Mouse (Mus musculus) liver, embryonic 13.5 days (tissue): ENCODE measurements around the gene Ifna6. TPM values are rescaled to one million over a fixed set of nuclear protein-coding genes. Genes with fewer than 3 reads are reported as not detected.
"Not testable (repeated sequence)": the region's sequence is repeated elsewhere in the genome, so short reads cannot be mapped to it uniquely, and the experiment has no call there.

Source experiments
- ATAC-seq: fragments of 200-750 bp; cut with Nextera tagmentation; 2 replicates; pipeline ENCODE4 v1.8.0; 2017; ENCODE audit warnings: low read depth, mild to moderate bottlenecking, moderate number of reproducible peaks, moderate library complexity
- DNase-seq: peaks from one replicate; pipeline ENCODE4 v3.0.0; 2022
- H3K27ac ChIP-seq: fragments of 300-500 bp; sonication (generic); 2 replicates; pipeline ENCODE4 v1.5.1; 2015; ENCODE audit warnings: moderate library complexity, mild to moderate bottlenecking, inconsistent platforms
- H3K27me3 ChIP-seq: fragments of 300-500 bp; sonication (generic); 2 replicates; pipeline ENCODE4 v1.6.1; 2015; ENCODE audit warnings: mild to moderate bottlenecking, inconsistent platforms
- H3K36me3 ChIP-seq: fragments of 300-500 bp; sonication (generic); 2 replicates; pipeline ENCODE4 v1.6.1; 2015; ENCODE audit warnings: mild to moderate bottlenecking, inconsistent platforms
- H3K4me1 ChIP-seq: fragments of 300-500 bp; sonication (generic); replicated peaks from 2 replicates; pipeline ENCODE4 v1.6.1; 2015; ENCODE audit warnings: inconsistent platforms
- H3K4me2 ChIP-seq: fragments of 300-500 bp; sonication (generic); 2 replicates; pipeline ENCODE4 v1.6.1; 2015; ENCODE audit warnings: inconsistent platforms, mild to moderate bottlenecking, moderate library complexity
- H3K4me3 ChIP-seq: fragments of 300-500 bp; sonication (generic); replicated peaks from 2 replicates; pipeline ENCODE4 v1.5.1; 2015; ENCODE audit warnings: mild to moderate bottlenecking, inconsistent platforms
- H3K9ac ChIP-seq: fragments of 300-500 bp; sonication (generic); 2 replicates; pipeline ENCODE4 v1.6.1; 2015; ENCODE audit warnings: mild to moderate bottlenecking, inconsistent platforms
- H3K9me3 ChIP-seq: fragments of 300-500 bp; sonication (generic); replicated peaks from 2 replicates; pipeline ENCODE4 v1.6.1; 2016; ENCODE audit warnings: inconsistent platforms
- WGBS: fragments of 180-500 bp; shearing (Covaris S2); methylation state at CpG from one replicate; pipeline ENCODE4 v1.1.7; 2015; ENCODE audit not compliant: insufficient replicate concordance; 5-methylcytosine and 5-hydroxymethylcytosine counted together
- polyA plus RNA-seq: library from polyadenylated mRNA; unstranded; fragments of >200 nt; fragmentation: Nextera tagmentation; extraction: Ambion mirVana; gene quantifications from 2 replicates; pipeline ENCODE4 v1.2.1, GENCODE M21; 2015

Gene Ifna6
- polyA plus RNA-seq, 1 experiment from 2014 or later, result not detected

- not testable (repeated sequence) for H3K36me3 ChIP-seq, H3K9ac ChIP-seq, H3K4me3 ChIP-seq, H3K9me3 ChIP-seq, ATAC-seq, H3K4me1 ChIP-seq, DNase-seq, H3K27ac ChIP-seq
- peaks cover 11% of the 10 kb centered on the region; the same call in 1 of the 2 replicates for H3K27me3 ChIP-seq
- no CpG with 5 or more reads among the region's 29 CpGs for WGBS
- peak within 1 kb of the TSS; percentile 30; the same call in 1 of the 2 replicates for H3K4me2 ChIP-seq
Measured at GRCm38 (mm10) chr4:88802954-88803353, 24.3 kb upstream of the Ifna6 start, which contains the start of gene Gm13287. TSS of gene Gm13287 (plus strand) at chr4:88803254.

- ATAC-seq, H3K9ac ChIP-seq, H3K9me3 ChIP-seq, H3K4me3 ChIP-seq, H3K4me1 ChIP-seq, DNase-seq, H3K27ac ChIP-seq, H3K36me3 ChIP-seq: not testable (repeated sequence)
- Histone ChIP-seq H3K4me2 (peak within 1 kb of the TSS; percentile 42; the same call in 1 of the 2 replicates), H3K27me3 (peaks cover 12% of the 10 kb centered on the region; the same call in 1 of the 2 replicates)
- WGBS, result no CpG with 5 or more reads among the region's 8 CpGs
Measured at GRCm38 (mm10) chr4:88805231-88805630, 22.0 kb upstream of the Ifna6 start, which contains the start of gene Gm13288. TSS of gene Gm13288 (plus strand) at chr4:88805531.

GRCm38 (mm10) chr4:88805761-88806160 is 21.5 kb upstream of the Ifna6 start:
- H3K4me1 ChIP-seq, ATAC-seq, H3K9me3 ChIP-seq, H3K36me3 ChIP-seq, H3K4me3 ChIP-seq, DNase-seq, H3K9ac ChIP-seq, H3K27ac ChIP-seq: not testable (repeated sequence)
- Histone ChIP-seq H3K4me2 (peak overlapping the region; percentile 42; the same call in 1 of the 2 replicates), H3K27me3 (peaks cover 12% of the 10 kb centered on the region; the same call in 1 of the 2 replicates)
- 0% methylated on average over 9 of the region's 34 CpGs for WGBS

- no peak within 1 kb of the TSS for H3K4me3 ChIP-seq
- H3K4me2 ChIP-seq, result no peak within 1 kb of the TSS
- no peaks in the 10 kb centered on the region for H3K9me3 ChIP-seq
- DNase-seq, result no peak
- H3K9ac ChIP-seq, result no peak within 1 kb of the TSS
- WGBS, result 35% methylated on average over 3 of the region's 3 CpGs
- 0 out of 2 replicates have a peak, but pooled peaks cover 4% of the 10 kb centered on the region for H3K27me3 ChIP-seq
- H3K27ac ChIP-seq, result no peak within 1 kb of the TSS
- ATAC-seq, result no peak
- H3K4me1 ChIP-seq, result no peaks in the 10 kb centered on the region
- H3K36me3 ChIP-seq, result no peaks in the 10 kb centered on the region
Measured at GRCm38 (mm10) chr4:88815928-88816327, 11.3 kb upstream of the Ifna6 start, which contains the start of gene Ifna7. TSS of gene Ifna7 (plus strand) at chr4:88816228.

- Histone ChIP-seq H3K9me3 (no peaks in the 10 kb centered on the region), H3K4me2 (no peak within 1 kb of the TSS), H3K4me1 (no peaks in the 10 kb centered on the region), H3K4me3 (no peak within 1 kb of the TSS), H3K9ac (no peak within 1 kb of the TSS), H3K27ac (no peak within 1 kb of the TSS), H3K36me3 (no peaks in the 10 kb centered on the region), H3K27me3 (0 out of 2 replicates have a peak, but pooled peaks cover 4% of the 10 kb centered on the region)
- 52% methylated on average over 1 of the region's 1 CpGs for WGBS
- ATAC-seq (no peak), DNase-seq (no peak)
Measured at GRCm38 (mm10) chr4:88819659-88820058, 7.6 kb upstream of the Ifna6 start, which contains the start of gene Ifna11. TSS of gene Ifna11 (plus strand) at chr4:88819959.

- no peak for DNase-seq
- Histone ChIP-seq H3K9me3 (no peaks in the 10 kb centered on the region), H3K4me3 (no peak overlapping the region), H3K4me1 (no peaks in the 10 kb centered on the region), H3K9ac (no peak overlapping the region), H3K4me2 (no peak overlapping the region), H3K27me3 (no peaks in the 10 kb centered on the region), H3K27ac (no peak overlapping the region), H3K36me3 (no peaks in the 10 kb centered on the region)
- ATAC-seq, result no peak
- 19% methylated on average over 4 of the region's 4 CpGs for WGBS
Measured at GRCm38 (mm10) chr4:88822995-88823394, 4.2 kb upstream of the Ifna6 start.

- no peak for DNase-seq
- H3K4me2 ChIP-seq, result no peak overlapping the region
- no peaks in the 10 kb centered on the region for H3K36me3 ChIP-seq
- no peaks in the 10 kb centered on the region for H3K27me3 ChIP-seq
- no peak overlapping the region for H3K9ac ChIP-seq
- H3K27ac ChIP-seq, result no peak overlapping the region
- no peak overlapping the region for H3K4me3 ChIP-seq
- 16% methylated on average over 4 of the region's 4 CpGs for WGBS
- H3K4me1 ChIP-seq, result no peaks in the 10 kb centered on the region
- no peaks in the 10 kb centered on the region for H3K9me3 ChIP-seq
- ATAC-seq, result no peak
Measured at GRCm38 (mm10) chr4:88830523-88830922, 3.3 kb downstream of the Ifna6 start.

GRCm38 (mm10) chr4:88835225-88835624 is 8.0 kb downstream of the Ifna6 start, which contains the start of gene Ifna5:
TSS of gene Ifna5 (plus strand) at chr4:88835525.
- ATAC-seq, H3K27ac ChIP-seq, H3K4me2 ChIP-seq, H3K27me3 ChIP-seq, H3K36me3 ChIP-seq, DNase-seq, H3K4me3 ChIP-seq, H3K9me3 ChIP-seq, H3K4me1 ChIP-seq, H3K9ac ChIP-seq: not testable (repeated sequence)
- 77% methylated on average over 1 of the region's 1 CpGs for WGBS

GRCm38 (mm10) chr4:88838828-88839227 is 11.6 kb downstream of the Ifna6 start:
- H3K9me3 ChIP-seq, result no peaks in the 10 kb centered on the region
- no peak overlapping the region for H3K9ac ChIP-seq
- H3K36me3 ChIP-seq, result no peaks in the 10 kb centered on the region
- no peak for ATAC-seq
- H3K27me3 ChIP-seq, result no peaks in the 10 kb centered on the region
- H3K4me2 ChIP-seq, result no peak overlapping the region
- WGBS, result 27% methylated on average over 3 of the region's 3 CpGs
- no peak for DNase-seq
- no peak overlapping the region for H3K27ac ChIP-seq
- H3K4me1 ChIP-seq, result no peaks in the 10 kb centered on the region
- H3K4me3 ChIP-seq, result no peak overlapping the region

GRCm38 (mm10) chr4:88840058-88840457 is 12.8 kb downstream of the Ifna6 start:
- Histone ChIP-seq H3K27ac (no peak overlapping the region), H3K9me3 (no peaks in the 10 kb centered on the region), H3K27me3 (no peaks in the 10 kb centered on the region), H3K4me1 (no peaks in the 10 kb centered on the region), H3K4me3 (no peak overlapping the region), H3K36me3 (no peaks in the 10 kb centered on the region), H3K9ac (no peak overlapping the region), H3K4me2 (no peak overlapping the region)
- ATAC-seq (no peak), DNase-seq (no peak)
- WGBS, result 40% methylated on average over 3 of the region's 3 CpGs

GRCm38 (mm10) chr4:88841438-88841911 is 14.3 kb downstream of the Ifna6 start, which contains the start of gene Ifna4:
TSS of gene Ifna4 (plus strand) at chr4:88841861.
- 27% methylated on average over 2 of the region's 2 CpGs for WGBS
- Histone ChIP-seq H3K9ac (no peak within 1 kb of the TSS), H3K27me3 (no peaks in the 10 kb centered on the region), H3K36me3 (no peaks in the 10 kb centered on the region), H3K27ac (no peak within 1 kb of the TSS), H3K4me3 (no peak within 1 kb of the TSS), H3K9me3 (no peaks in the 10 kb centered on the region), H3K4me2 (no peak within 1 kb of the TSS), H3K4me1 (no peaks in the 10 kb centered on the region)
- DNase-seq, result no peak
- no peak for ATAC-seq

- Histone ChIP-seq H3K27me3 (no peaks in the 10 kb centered on the region), H3K9ac (no peak overlapping the region), H3K4me2 (no peak overlapping the region), H3K36me3 (no peaks in the 10 kb centered on the region), H3K4me1 (no peaks in the 10 kb centered on the region), H3K9me3 (no peaks in the 10 kb centered on the region), H3K4me3 (no peak overlapping the region), H3K27ac (no peak overlapping the region)
- ATAC-seq (no peak), DNase-seq (no peak)
- WGBS, result 14% methylated on average over 2 of the region's 2 CpGs
Measured at GRCm38 (mm10) chr4:88845334-88845733, 18.1 kb downstream of the Ifna6 start.
